7 mouse cellular contexts compared by ENCODE assay signal in the genomic region with DNA sequence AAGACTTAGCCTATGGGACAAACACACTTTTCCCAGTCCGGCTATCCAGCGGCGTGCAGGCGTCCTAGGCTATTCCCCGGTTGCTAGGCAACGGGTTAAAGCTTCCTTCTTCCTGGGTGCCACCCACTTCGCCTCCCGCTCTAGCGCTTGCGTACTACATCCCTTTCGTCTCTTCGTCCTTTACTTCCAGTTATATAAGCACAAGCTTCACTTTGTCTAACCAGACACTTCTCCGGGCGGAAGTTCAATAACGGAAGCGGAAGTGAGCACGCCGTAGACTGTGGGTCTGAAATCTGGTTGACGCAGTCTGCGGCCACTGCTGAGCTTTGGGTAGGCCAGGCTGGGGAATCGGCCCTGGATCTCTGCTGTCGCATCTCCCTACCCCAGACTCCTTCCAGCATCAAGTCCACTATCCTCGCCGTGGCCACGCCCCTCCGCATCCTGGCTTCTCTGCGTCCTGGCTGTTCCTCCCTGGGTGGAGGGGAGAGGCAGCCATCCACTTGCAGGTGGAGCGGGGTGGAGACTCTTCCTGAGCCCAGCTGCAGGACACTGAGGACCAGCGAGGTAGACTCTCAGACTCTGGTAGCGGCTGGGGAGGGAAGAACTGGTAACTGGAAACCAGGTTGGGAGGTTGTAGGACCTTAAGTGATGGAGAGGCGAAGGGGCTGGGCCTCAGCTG. TPM values are rescaled to one million over a fixed set of nuclear protein-coding genes. Genes with fewer than 3 reads are reported as not detected.
DNase-seq lines count a peak whose midpoint lies in the region; ATAC-seq lines count a peak whose summit lies in the region.

A gene (plus strand): TSS at position 206 of the 679 bp plus-strand sequence.

- peak; percentile 96 for ATAC-seq in intestine, embryonic 14.5 days (replicated peaks; ENCODE audit: low FRiP score, low TSS enrichment, low read depth)

- peak within 1 kb of the TSS; percentile 83 for H3K9ac ChIP-seq in intestine, embryonic 14.5 days (ENCODE audit: low read length)

- intact Hi-C loops in left cerebral cortex, postnatal 14 days (cut with DNase I): no loop called here

- peaks cover 9% of the 10 kb centered on the region for H3K4me1 ChIP-seq in intestine, embryonic 14.5 days (replicated peaks; ENCODE audit: control insufficient read depth, insufficient read depth, low read length)

- no peaks in the 10 kb centered on the region for H3K36me3 ChIP-seq in intestine, embryonic 14.5 days (ENCODE audit: control insufficient read depth, insufficient read depth, low read length)

- peak within 1 kb of the TSS; percentile 86 for H3K27ac ChIP-seq in intestine, embryonic 14.5 days (ENCODE audit: low read depth)

- 1% methylated on average over 31 of the region's 31 CpGs for WGBS in intestine, embryonic 14.5 days

- H3K9me3 ChIP-seq in intestine, embryonic 14.5 days (ENCODE audit: control insufficient read depth, low read length): no peaks in the 10 kb centered on the region

- H3K27me3 ChIP-seq in intestine, embryonic 14.5 days (replicated peaks; ENCODE audit: control insufficient read depth, insufficient read depth, low read length): no peaks in the 10 kb centered on the region; the same call in 1 of the 2 replicates

- DNase-seq in adrenal gland, adult 2 months: peak; percentile 92
- DNase-seq in embryo, embryonic 11 days: peak; percentile 96
- DNase-seq in gastrocnemius, postnatal 25 days: peak; percentile 89
- DNase-seq in intestine, embryonic 14.5 days (ENCODE audit: low spot score): peak; percentile 89
- DNase-seq in left cerebral cortex, postnatal 14 days (ENCODE audit: low spot score in 2 of 2): peak; percentile 92 to 94
- peak; percentile 94 for DNase-seq in mesoderm, embryonic 11.5 days (ENCODE audit: low read depth, low spot score)
- DNase-seq in right cerebral cortex, postnatal 36 days (ENCODE audit: low spot score in 2 of 2): peak; percentile 91 to 95

- H3K4me2 ChIP-seq in intestine, embryonic 14.5 days (ENCODE audit: low read length): peak within 1 kb of the TSS; percentile 75

- peak within 1 kb of the TSS; percentile 95 for H3K4me3 ChIP-seq in intestine, embryonic 14.5 days (ENCODE audit: low read depth, low read length)

RNA-seq across cellular contexts. Expression of the gene that starts here (rescaled TPM):
- total RNA-seq in adrenal gland, adult 2 months (2021): 10 to 100 TPM; 19.8 to 21.8 TPM
- polyA plus RNA-seq in adrenal gland, adult 2 months (2012; rRNA removed): 6.7 and 8.5 TPM in 2 replicates
- 10 to 100 TPM in 1 of 2 experiments, 1 to 10 TPM in 1; 8.6 to 10.3 TPM for total RNA-seq in gastrocnemius, postnatal 25 days (2021)
- polyA plus RNA-seq in intestine, embryonic 14.5 days (2014; fragmentation: Nextera tagmentation; extraction: Ambion mirVana): 29.6 and 31.1 TPM in 2 replicates
- 10 to 100 TPM; 34.2 to 38.5 TPM for total RNA-seq in left cerebral cortex, postnatal 14 days (2021)

Comparison
In these comparisons a context has a peak if more than half of its experiments do, and no peak if none do; other contexts are left out.
1. Peak in every context shown above with its lines: DNase-seq, ATAC-seq, H3K4me3 ChIP-seq and H3K27ac ChIP-seq.